Mouse (Mus musculus) MEL (cell line): ENCODE results near the gene Dis3l. TPM values are rescaled to one million over a fixed set of nuclear protein-coding genes. Genes with fewer than 3 reads are reported as not detected.
A peak's percentile ranks its signal among the peaks of the same experiment; 100 is the strongest.

Source experiments
- DNase-seq: peaks from one replicate; pipeline ENCODE4 v3.0.0; 2011; ENCODE audit warnings: low read depth, low spot score
- H3K27ac ChIP-seq: 2 replicates; pipeline ENCODE4 v1.5.1; 2012; ENCODE audit warnings: low read depth, mild to moderate bottlenecking, control low read depth, low read length, moderate library complexity; ENCODE audit not compliant: control insufficient read depth
- H3K27me3 ChIP-seq, 2 experiments: fragments of 150-350 bp in 1 of 2; sonication (generic) in 1 of 2; 2 replicates each; pipeline ENCODE4 v1.6.1; 2012; ENCODE audit warnings: low read length in 2 of 2, mild to moderate bottlenecking in 2 of 2, improper control_type of control experiment in 1 of 2, moderate library complexity in 1 of 2; ENCODE audit not compliant: insufficient read depth in 2 of 2, control insufficient read depth in 1 of 2
- H3K36me3 ChIP-seq, 2 experiments: 2 replicates each; pipeline ENCODE4 v1.6.1; 2012 to 2014; ENCODE audit warnings: low read length in 2 of 2, improper control_type of control experiment in 1 of 2, inconsistent platforms in 1 of 2, mild to moderate bottlenecking in 1 of 2; ENCODE audit not compliant: insufficient read depth in 2 of 2, control insufficient read depth in 1 of 2
- H3K4me1 ChIP-seq, 2 experiments: fragments of 150-350 bp in 1 of 2; sonication (generic) in 1 of 2; 2 replicates each; pipeline ENCODE4 v1.6.1; 2012; ENCODE audit warnings: low read length in 2 of 2, improper control_type of control experiment in 1 of 2, mild to moderate bottlenecking in 1 of 2; ENCODE audit not compliant: insufficient read depth in 2 of 2, control insufficient read depth in 1 of 2
- H3K4me3 ChIP-seq, 2 experiments: fragments of 150-350 bp in 1 of 2; sonication (generic) in 1 of 2; 2 replicates each; pipeline ENCODE4 v1.5.1; 2012; ENCODE audit warnings: low read depth in 2 of 2, low read length in 2 of 2, mild to moderate bottlenecking in 2 of 2, moderate library complexity in 2 of 2, control low read depth in 1 of 2, improper control_type of control experiment in 1 of 2; ENCODE audit not compliant: control insufficient read depth in 1 of 2, insufficient read depth in 1 of 2
- H3K79me2 ChIP-seq: 2 replicates; pipeline ENCODE4 v1.6.1; 2012; ENCODE audit warnings: mild to moderate bottlenecking, low read length, moderate library complexity; ENCODE audit not compliant: control insufficient read depth, poor library complexity, insufficient read depth
- H3K9ac ChIP-seq: 2 replicates; pipeline ENCODE4 v1.6.1; 2012; ENCODE audit warnings: low read depth, mild to moderate bottlenecking, control low read depth, low read length, moderate library complexity; ENCODE audit not compliant: control insufficient read depth, poor library complexity, severe bottlenecking
- H3K9me3 ChIP-seq: fragments of 150-350 bp; sonication (generic); replicated peaks from 2 replicates; pipeline ENCODE4 v1.6.1; 2012; ENCODE audit warnings: mild to moderate bottlenecking, low read length, improper control_type of control experiment, moderate library complexity; ENCODE audit not compliant: insufficient read depth
- CHD1 ChIP-seq: IDR thresholded peaks from 2 replicates; pipeline ENCODE4 v1.6.1; 2012; ENCODE audit warnings: low read depth, mild to moderate bottlenecking, inconsistent platforms, low read length, improper control_type of control experiment
- CTCF ChIP-seq, 3 experiments: IDR thresholded peaks in 2 of 3; conservative IDR thresholded peaks in 1 of 3; 2 replicates each; pipeline ENCODE4 v1.5.1; 2011 to 2012; ENCODE audit warnings: low read length in 3 of 3, low read depth in 2 of 3, mild to moderate bottlenecking in 2 of 3, improper control_type of control experiment in 1 of 3, inconsistent platforms in 1 of 3, mixed read lengths in 1 of 3, moderate library complexity in 1 of 3; ENCODE audit not compliant: control insufficient read depth in 1 of 3, insufficient read depth in 1 of 3, poor library complexity in 1 of 3, severe bottlenecking in 1 of 3
- ELF1 ChIP-seq: IDR thresholded peaks from 2 replicates; pipeline ENCODE4 v1.6.1; 2014; ENCODE audit warnings: low read depth, mild to moderate bottlenecking, inconsistent platforms, low read length, improper control_type of control experiment, moderate library complexity
- EP300 ChIP-seq, 2 experiments: IDR thresholded peaks; 2 replicates each; pipeline ENCODE4 v1.6.1; 2011; ENCODE audit warnings: improper control_type of control experiment in 2 of 2, low read length in 2 of 2, low read depth in 1 of 2, mild to moderate bottlenecking in 1 of 2
- ETS1 ChIP-seq: IDR thresholded peaks from 2 replicates; pipeline ENCODE4 v1.6.1; 2012; ENCODE audit warnings: low read depth, mild to moderate bottlenecking, inconsistent platforms, low read length, improper control_type of control experiment, moderate library complexity
- GABPA ChIP-seq: IDR thresholded peaks from 2 replicates; pipeline ENCODE4 v1.6.1; 2012; ENCODE audit warnings: low read depth, mild to moderate bottlenecking, inconsistent platforms, low read length, improper control_type of control experiment, moderate library complexity
- JUND ChIP-seq: IDR thresholded peaks from 2 replicates; pipeline ENCODE4 v1.6.1; 2011; ENCODE audit warnings: low read depth, mild to moderate bottlenecking, improper control_type of control experiment, low read length
- KAT2A ChIP-seq: conservative IDR thresholded peaks from 2 replicates; pipeline ENCODE4 v1.6.1; 2012; ENCODE audit warnings: low read depth, low read length, improper control_type of control experiment, inconsistent platforms
- MAFK ChIP-seq: IDR thresholded peaks from 2 replicates; pipeline ENCODE4 v1.6.1; 2011; ENCODE audit warnings: low read depth, mild to moderate bottlenecking, low read length, improper control_type of control experiment, borderline replicate concordance
- MYB ChIP-seq: IDR thresholded peaks from 2 replicates; pipeline ENCODE4 v1.6.1; 2011; ENCODE audit warnings: mild to moderate bottlenecking, low read depth, low read length, improper control_type of control experiment
- MYC ChIP-seq: IDR thresholded peaks from 2 replicates; pipeline ENCODE4 v1.6.1; 2011; ENCODE audit warnings: low read depth, mild to moderate bottlenecking, low read length, improper control_type of control experiment, moderate library complexity
- POLR2AphosphoS2 ChIP-seq: IDR thresholded peaks from 2 replicates; pipeline ENCODE4 v1.6.1; 2011; ENCODE audit warnings: low read length, improper control_type of control experiment
- POLR2AphosphoS5 ChIP-seq: IDR thresholded peaks from 2 replicates; pipeline ENCODE4 v1.6.1; 2012; ENCODE audit warnings: low read depth, borderline replicate concordance, mild to moderate bottlenecking, inconsistent platforms, low read length, moderate library complexity, mixed read lengths
- RAD21 ChIP-seq: IDR thresholded peaks from 2 replicates; pipeline ENCODE4 v1.6.1; 2011; ENCODE audit warnings: mild to moderate bottlenecking, low read depth, low read length, improper control_type of control experiment
- RCOR1 ChIP-seq: IDR thresholded peaks from 2 replicates; pipeline ENCODE4 v1.6.1; 2012; ENCODE audit warnings: low read depth, mild to moderate bottlenecking, inconsistent platforms, low read length, improper control_type of control experiment
- SIN3A ChIP-seq: IDR thresholded peaks from 2 replicates; pipeline ENCODE4 v1.6.1; 2012; ENCODE audit warnings: low read length, improper control_type of control experiment, inconsistent platforms
- SMC3 ChIP-seq: IDR thresholded peaks from 2 replicates; pipeline ENCODE4 v1.6.1; 2011; ENCODE audit warnings: low read depth, low read length, improper control_type of control experiment
- TBP ChIP-seq: IDR thresholded peaks from 2 replicates; pipeline ENCODE4 v1.8.0; 2011; ENCODE audit warnings: low read depth, low read length, improper control_type of control experiment
- UBTF ChIP-seq: IDR thresholded peaks from 2 replicates; pipeline ENCODE4 v1.6.1; 2012; ENCODE audit warnings: low read depth, mild to moderate bottlenecking, inconsistent platforms, low read length, improper control_type of control experiment, moderate library complexity, borderline replicate concordance; ENCODE audit not compliant: insufficient read depth
- ZC3H11A ChIP-seq: IDR thresholded peaks from 2 replicates; pipeline ENCODE4 v1.6.1; 2012; ENCODE audit warnings: low read depth, mild to moderate bottlenecking, inconsistent platforms, low read length, improper control_type of control experiment
- ZNF384 ChIP-seq: IDR thresholded peaks from 2 replicates; pipeline ENCODE4 v1.6.1; 2012; ENCODE audit warnings: low read depth, mild to moderate bottlenecking, inconsistent platforms, low read length, improper control_type of control experiment
- polyA plus RNA-seq, 2 experiments: library from polyadenylated mRNA; stranded (reverse) in 1 of 2; unstranded in 1 of 2; fragments of >175 nt in 1 of 2; fragments of >200 nt in 1 of 2; gene quantifications; 2 replicates each; pipeline versions ENCODE4 v1.2.1 to v1.2.4; 2012; ENCODE audit warnings: low replicate concordance in 2 of 2, low read depth in 1 of 2; ENCODE audit not compliant: insufficient read length in 2 of 2, insufficient read depth in 1 of 2, missing spikeins in 1 of 2
- total RNA-seq: library from RNA; depleted of rRNA; stranded (reverse); fragments of 300-350 nt; gene quantifications from 2 replicates; pipeline ENCODE4 v1.2.3, GENCODE M21; 2012

The Dis3l gene
- total and polyA plus RNA-seq, 3 experiments = 13.1 to 14.0 TPM; not detected in 1

DNA sequence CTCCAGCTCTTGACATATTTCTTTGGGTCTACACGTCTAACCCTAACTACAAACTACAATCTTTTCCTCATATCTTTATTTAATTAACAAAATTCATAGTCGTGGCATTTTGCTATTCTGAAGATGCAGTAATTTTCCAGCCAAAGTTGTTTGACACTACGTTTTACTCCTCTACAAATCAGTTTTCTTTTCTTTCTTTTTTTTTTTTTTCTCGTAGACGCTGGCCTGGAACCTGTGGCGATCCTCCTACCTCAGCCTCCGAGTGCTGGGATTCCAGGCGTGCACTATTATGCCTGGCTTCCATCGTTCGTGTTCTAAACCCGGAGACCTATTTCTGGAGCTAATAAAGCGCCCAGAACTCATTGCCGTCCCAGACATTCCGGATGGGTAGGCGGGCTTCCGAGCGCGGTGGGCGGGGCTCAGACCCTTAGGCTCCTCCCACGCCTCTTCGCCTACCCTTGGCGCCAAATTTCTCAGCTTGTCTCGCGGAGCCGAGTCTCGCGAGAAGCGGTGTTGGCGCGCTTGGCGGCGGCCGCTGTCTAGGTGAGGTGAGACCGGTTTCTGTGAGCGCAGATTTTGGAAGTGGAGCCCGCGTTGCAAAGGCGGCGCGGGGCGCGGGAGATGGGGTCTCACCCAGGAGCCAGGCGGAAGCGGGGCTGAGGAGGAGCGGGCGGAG is 59.8 kb downstream of the Dis3l start, which contains the start of gene Tipin (continued):
- no peak for TF ChIP-seq JUND
- TF ChIP-seq MYB = no peak
- TF ChIP-seq ZNF384 = peak; percentile 73

GRCm38 (mm10) chr9:64278665-64279310 is 62.3 kb downstream of the Dis3l start:
- peak; percentile 33 for DNase-seq
- Histone ChIP-seq H3K36me3 (peaks cover 0 to 13% of the 10 kb centered on the region in 2 experiments; a peak in 2 of 4 replicates), H3K27ac (no peak overlapping the region), H3K4me1 (peaks cover 3 to 11% of the 10 kb centered on the region in 2 experiments; a peak in 2 of 4 replicates), H3K9me3 (no peaks in the 10 kb centered on the region)
- TF ChIP-seq TBP (0 out of 2 replicates have a peak, but pooled peaks have one; percentile 38), CTCF (IDR thresholded peaks at IDR 0.05 in 2 of 3, conservative IDR thresholded peaks at IDR 0.05 in 1 of 3; ENCODE audit: control insufficient read depth in 1 of 3, insufficient read depth in 1 of 3, low read depth in 2 of 3, low read length in 3 of 3, poor library complexity in 1 of 3, severe bottlenecking in 1 of 3) (peak in 2 of 3 experiments; percentile 9 to 29; a peak in 3 of 6 replicates), POLR2AphosphoS2 (no peak)
- TF ChIP-seq, all 39 proteins: peak for 2
- Histone ChIP-seq H3K4me3 (no peak overlapping the region), H3K9ac (no peak overlapping the region), H3K79me2 (peaks cover 19% of the 10 kb centered on the region), H3K27me3 (no peaks in the 10 kb centered on the region)

GRCm38 (mm10) chr9:64277706-64278105 is 63.4 kb downstream of the Dis3l start:
- no peaks in the 10 kb centered on the region for H3K9me3 ChIP-seq
- peaks cover 3% of the 10 kb centered on the region in 2 experiments; a peak in 2 of 4 replicates for H3K4me1 ChIP-seq
- peaks cover 0 to 4% of the 10 kb centered on the region in 2 experiments; a peak in 1 of 4 replicates for H3K36me3 ChIP-seq
- no peak overlapping the region for H3K9ac ChIP-seq
- H3K4me3 ChIP-seq = no peak overlapping the region
- peaks cover 13% of the 10 kb centered on the region for H3K79me2 ChIP-seq
- H3K27ac ChIP-seq = no peak overlapping the region
- no peak for TF ChIP-seq EP300 (IDR thresholded peaks at IDR 0.05; ENCODE audit: low read depth in 1 of 2, low read length in 2 of 2)
- no peak for TF ChIP-seq JUND
- no peak for TF ChIP-seq CHD1
- TF ChIP-seq SIN3A = peak; percentile 39; the same call in 1 of the 2 replicates
- peak; percentile 53 for TF ChIP-seq SMC3
- TF ChIP-seq UBTF = no peak
- TF ChIP-seq POLR2AphosphoS5 = no peak
- no peak for TF ChIP-seq RCOR1
- no peak for TF ChIP-seq MAFK
- no peak for TF ChIP-seq KAT2A
- 0 out of 2 replicates have a peak, but pooled peaks have one; percentile 31 for TF ChIP-seq ELF1
- TF ChIP-seq GABPA = no peak
- peak; percentile 81 for TF ChIP-seq RAD21
- peak; percentile 57 to 78 (median 66) for TF ChIP-seq CTCF (IDR thresholded peaks at IDR 0.05 in 2 of 3, conservative IDR thresholded peaks at IDR 0.05 in 1 of 3; ENCODE audit: control insufficient read depth in 1 of 3, insufficient read depth in 1 of 3, low read depth in 2 of 3, low read length in 3 of 3, poor library complexity in 1 of 3, severe bottlenecking in 1 of 3)
- peak; percentile 61 for TF ChIP-seq ZC3H11A
- TF ChIP-seq ETS1 = no peak
- TF ChIP-seq MYC = 0 out of 2 replicates have a peak, but pooled peaks have one; percentile 60
- DNase-seq = peak; percentile 91
- no peaks in the 10 kb centered on the region for H3K27me3 ChIP-seq
